Mouse (Mus musculus) inflammation-experienced regulatory T-cells, adult 6 months (primary cell): Measurements from ENCODE around the gene Phkg1. TPM values are rescaled to one million over a fixed set of nuclear protein-coding genes. Genes with fewer than 3 reads are reported as not detected.

ENCODE experiments used
- polyA plus RNA-seq, 3 experiments: library from polyadenylated mRNA; unstranded; fragments of 100-300 nt; shearing (Covaris generic); gene quantifications; one replicate each; pipeline ENCODE4 v1.2.1; 2017

The Phkg1 gene
- polyA plus RNA-seq, 3 experiments from 2014 or later, result 0.23 to 0.52 (median 0.38) TPM

Other genes with a start within 250 kb of the Phkg1 start
- gene Zfp11, start 228.4 kb downstream of the Phkg1 start, polyA plus RNA-seq, result 1 to 10 TPM; 4.6 to 5.1 (median 4.8) TPM
- not detected for gene Sept14, start 190.0 kb downstream of the Phkg1 start, polyA plus RNA-seq
- gene Mrps17, start 183.1 kb downstream of the Phkg1 start, polyA plus RNA-seq, result 100 to 1,000 TPM; 109 to 124 (median 117) TPM
- 10 to 100 TPM; 52.3 to 79.8 (median 79.6) TPM for gene Nipsnap2, start 173.5 kb downstream of the Phkg1 start, polyA plus RNA-seq
- gene Psph, start 111.1 kb downstream of the Phkg1 start, polyA plus RNA-seq, result 10 to 100 TPM; 43.6 to 79.5 (median 54.1) TPM
- gene Sumf2, start 51.6 kb downstream of the Phkg1 start, polyA plus RNA-seq, result 10 to 100 TPM; 16.5 to 27.1 (median 21.7) TPM
- gene Chchd2, start 11.1 kb downstream of the Phkg1 start, polyA plus RNA-seq, result 100 to 1,000 TPM; 317 to 466 (median 338) TPM
- 1 to 10 TPM in 2 of 3 experiments, under 1 TPM in 1; 0.60 to 2.3 (median 1.5) TPM for gene Zbed5, start 2.8 kb downstream of the Phkg1 start, polyA plus RNA-seq
- gene Nupr1l, start 10.0 kb upstream of the Phkg1 start, polyA plus RNA-seq, result 1 to 10 TPM in 1 of 3 experiments, not detected in 2; 1.8 TPM
- gene Vkorc1l1, start 43.4 kb upstream of the Phkg1 start, polyA plus RNA-seq, result 1 to 10 TPM; 3.5 to 4.8 (median 4.4) TPM
- 10 to 100 TPM; 42.3 to 50.6 (median 45.0) TPM for gene Gusb, start 104.5 kb upstream of the Phkg1 start, polyA plus RNA-seq
- 100 to 1,000 TPM in 2 of 3 experiments, 10 to 100 TPM in 1; 92.0 to 107 (median 100) TPM for gene Asl, start 130.7 kb upstream of the Phkg1 start, polyA plus RNA-seq
- 10 to 100 TPM; 58.3 to 70.9 (median 58.4) TPM for gene Crcp, start 130.7 kb upstream of the Phkg1 start, polyA plus RNA-seq
- gene Tpst1, start 174.8 kb upstream of the Phkg1 start, polyA plus RNA-seq, result 1 to 10 TPM; 1.9 to 2.2 (median 2.0) TPM
- 1 to 10 TPM; 2.1 to 3.0 (median 3.0) TPM for gene Kctd7, start 246.3 kb upstream of the Phkg1 start, polyA plus RNA-seq